Mouse (Mus musculus) midbrain, embryonic 16.5 days (tissue): Measurements from ENCODE around the gene D17Wsu92e. TPM values are rescaled to one million over a fixed set of nuclear protein-coding genes. Genes with fewer than 3 reads are reported as not detected.
A peak's percentile ranks its signal among the peaks of the same experiment; 100 is the strongest.

Experiments
- ATAC-seq: fragments of 200-750 bp; cut with Nextera tagmentation; 2 replicates; pipeline ENCODE4 v1.8.0; 2017; ENCODE audit warnings: moderate TSS enrichment
- H3K27ac ChIP-seq: fragments of 300-500 bp; sonication (generic); 2 replicates; pipeline ENCODE4 v1.5.1; 2014; ENCODE audit warnings: mild to moderate bottlenecking, low read length, mixed read lengths
- H3K27me3 ChIP-seq: fragments of 300-500 bp; sonication (generic); 2 replicates; pipeline ENCODE4 v1.6.1; 2014; ENCODE audit warnings: low read depth, low read length, mixed read lengths; ENCODE audit not compliant: control insufficient read depth, insufficient read depth
- H3K36me3 ChIP-seq: fragments of 300-500 bp; sonication (generic); 2 replicates; pipeline ENCODE4 v1.6.1; 2014; ENCODE audit warnings: mild to moderate bottlenecking, low read length, moderate library complexity, mixed read lengths; ENCODE audit not compliant: control insufficient read depth, insufficient read depth
- H3K4me1 ChIP-seq: fragments of 300-500 bp; sonication (generic); 2 replicates; pipeline ENCODE4 v1.6.1; 2014; ENCODE audit warnings: mild to moderate bottlenecking, low read length, mixed read lengths; ENCODE audit not compliant: control insufficient read depth, insufficient read depth
- H3K4me2 ChIP-seq: fragments of 300-500 bp; sonication (generic); 2 replicates; pipeline ENCODE4 v1.6.1; 2014; ENCODE audit warnings: mild to moderate bottlenecking, low read length, mixed read lengths
- H3K4me3 ChIP-seq: fragments of 300-500 bp; sonication (generic); 2 replicates; pipeline ENCODE4 v1.5.1; 2014; ENCODE audit warnings: low read depth, mild to moderate bottlenecking, low read length, moderate library complexity, mixed read lengths
- H3K9ac ChIP-seq: fragments of 300-500 bp; sonication (generic); 2 replicates; pipeline ENCODE4 v1.6.1; 2014; ENCODE audit warnings: low read depth, low read length, mixed read lengths
- H3K9me3 ChIP-seq: fragments of 300-500 bp; sonication (generic); replicated peaks from 2 replicates; pipeline ENCODE4 v1.6.1; 2014; ENCODE audit warnings: mild to moderate bottlenecking, low read length, mixed read lengths; ENCODE audit not compliant: control insufficient read depth, poor library complexity, severe bottlenecking
- WGBS: fragments of 180-500 bp; shearing (Covaris S2); extraction: QIAGEN DNeasy Blood & Tissue Kit; methylation state at CpG from one replicate; pipeline ENCODE4 v1.1.7; 2014; 5-methylcytosine and 5-hydroxymethylcytosine counted together
- polyA plus RNA-seq: library from polyadenylated mRNA; unstranded; fragments of >200 nt; fragmentation: Nextera tagmentation; extraction: Ambion mirVana; gene quantifications from 2 replicates; pipeline ENCODE4 v1.2.1, GENCODE M21; 2015

The D17Wsu92e gene
- polyA plus RNA-seq, 1 experiment from 2014 or later = 9.4 TPM

DNA sequence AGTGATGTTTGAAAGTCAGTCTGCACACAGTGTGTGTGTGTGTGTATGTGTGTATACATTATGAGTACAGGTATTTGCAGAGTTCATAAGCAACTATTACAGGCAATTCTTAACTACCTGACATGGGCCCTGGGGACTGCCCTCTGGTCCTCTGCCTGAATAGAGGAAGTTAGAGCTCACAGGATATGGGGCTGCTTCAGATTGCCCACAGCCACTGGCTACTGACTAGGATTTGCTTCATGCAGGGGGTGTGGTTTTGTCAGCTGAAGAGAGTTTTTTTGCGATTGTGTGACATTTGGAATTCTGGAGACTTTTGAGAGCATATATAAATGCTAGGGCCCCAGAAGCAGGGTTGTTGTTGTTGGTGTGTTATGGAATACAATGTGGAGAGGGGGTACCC is 4.5 kb upstream of the D17Wsu92e start:
- Histone ChIP-seq H3K4me2 (no peak overlapping the region), H3K27me3 (no peaks in the 10 kb centered on the region), H3K9ac (no peak overlapping the region), H3K4me1 (peaks cover 6% of the 10 kb centered on the region), H3K4me3 (no peak overlapping the region), H3K36me3 (no peaks in the 10 kb centered on the region), H3K27ac (no peak overlapping the region), H3K9me3 (no peaks in the 10 kb centered on the region)
- no peak for ATAC-seq
- 84% methylated on average over 1 of the region's 1 CpGs for WGBS

DNA sequence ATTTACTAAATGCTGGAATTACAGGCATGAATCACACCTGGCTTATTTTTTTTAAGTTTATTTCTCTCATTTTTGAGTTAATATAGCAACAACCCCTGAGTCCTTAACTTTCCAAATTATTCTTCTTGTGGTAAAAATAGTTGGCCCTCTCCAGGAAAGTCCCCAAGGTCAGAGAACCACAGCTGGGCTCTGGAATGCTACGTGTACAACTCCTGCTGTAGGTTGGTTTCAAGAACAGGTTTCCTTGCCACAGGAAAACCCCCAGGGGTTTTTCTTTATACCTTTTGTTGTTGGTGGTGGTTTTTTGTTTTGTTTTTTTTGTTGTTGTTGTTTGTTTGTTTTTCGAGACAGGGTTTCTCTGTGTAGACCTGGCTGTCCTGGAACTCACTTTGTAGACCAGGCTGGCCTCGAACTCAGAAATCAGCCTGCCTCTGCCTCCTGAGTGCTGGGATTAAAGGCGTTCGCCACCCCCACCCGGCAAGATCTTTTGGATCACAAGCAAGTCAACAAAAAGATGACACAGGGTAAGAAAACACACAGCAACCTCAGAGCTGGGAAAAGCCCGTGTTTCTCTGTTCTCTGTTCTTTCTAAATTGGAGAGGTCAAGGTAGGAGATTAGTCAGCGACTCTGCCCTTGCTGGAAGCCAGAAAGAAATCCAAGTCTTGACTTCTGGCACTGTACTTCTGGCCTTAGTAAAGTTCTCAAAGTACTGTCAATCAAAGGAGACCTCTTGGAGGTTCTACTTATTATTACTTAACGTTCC is 2.9 kb upstream of the D17Wsu92e start:
- H3K4me2 ChIP-seq = no peak overlapping the region
- H3K9ac ChIP-seq = no peak overlapping the region
- no peaks in the 10 kb centered on the region for H3K27me3 ChIP-seq
- ATAC-seq = no peak
- H3K9me3 ChIP-seq = no peaks in the 10 kb centered on the region
- no peaks in the 10 kb centered on the region for H3K36me3 ChIP-seq
- H3K27ac ChIP-seq = no peak overlapping the region
- H3K4me3 ChIP-seq = no peak overlapping the region
- WGBS = 78% methylated on average over 9 of the region's 9 CpGs
- H3K4me1 ChIP-seq = peaks cover 22% of the 10 kb centered on the region

GRCm38 (mm10) chr17:27821407-27822338 is 1.2 kb upstream of the D17Wsu92e start:
- peaks cover 27% of the 10 kb centered on the region for H3K4me1 ChIP-seq
- H3K4me3 ChIP-seq = peak overlapping the region; percentile 100
- peak overlapping the region; percentile 64 for H3K4me2 ChIP-seq
- H3K27me3 ChIP-seq = no peaks in the 10 kb centered on the region
- H3K27ac ChIP-seq = peak overlapping the region; percentile 89
- ATAC-seq = no peak
- H3K9ac ChIP-seq = peak overlapping the region; percentile 78
- H3K9me3 ChIP-seq = no peaks in the 10 kb centered on the region
- no peaks in the 10 kb centered on the region for H3K36me3 ChIP-seq
- 67% methylated on average over 9 of the region's 9 CpGs for WGBS

- Histone ChIP-seq H3K9ac (peak overlapping the region; percentile 95), H3K4me3 (peak overlapping the region; percentile 100), H3K36me3 (no peaks in the 10 kb centered on the region), H3K9me3 (no peaks in the 10 kb centered on the region), H3K27ac (peak overlapping the region; percentile 82), H3K4me2 (peak overlapping the region; percentile 96), H3K27me3 (no peaks in the 10 kb centered on the region), H3K4me1 (peaks cover 27% of the 10 kb centered on the region)
- peak; percentile 83 for ATAC-seq
- WGBS = under 1% methylated on average over 35 of the region's 62 CpGs
These were observed 379 bp downstream of the D17Wsu92e start for GRCm38 (mm10) chr17:27819971-27820567.

GRCm38 (mm10) chr17:27819521-27819970 is 902 bp downstream of the D17Wsu92e start:
- peak overlapping the region; percentile 100 for H3K4me3 ChIP-seq
- H3K36me3 ChIP-seq = no peaks in the 10 kb centered on the region
- under 1% methylated on average over 20 of the region's 20 CpGs for WGBS
- no peaks in the 10 kb centered on the region for H3K9me3 ChIP-seq
- H3K4me1 ChIP-seq = peaks cover 27% of the 10 kb centered on the region
- H3K27me3 ChIP-seq = no peaks in the 10 kb centered on the region
- peak overlapping the region; percentile 95 for H3K9ac ChIP-seq
- ATAC-seq = no peak
- H3K4me2 ChIP-seq = peak overlapping the region; percentile 96
- peak overlapping the region; percentile 82 for H3K27ac ChIP-seq

- Histone ChIP-seq H3K9me3 (no peaks in the 10 kb centered on the region), H3K27ac (no peak overlapping the region), H3K4me1 (peaks cover 27% of the 10 kb centered on the region), H3K27me3 (no peaks in the 10 kb centered on the region), H3K4me2 (peak overlapping the region; percentile 96), H3K9ac (peak overlapping the region; percentile 95), H3K36me3 (no peaks in the 10 kb centered on the region), H3K4me3 (peak overlapping the region; percentile 100)
- WGBS = 23% methylated on average over 7 of the region's 7 CpGs
- no peak for ATAC-seq
These were observed 1.4 kb downstream of the D17Wsu92e start for GRCm38 (mm10) chr17:27819011-27819410.

GRCm38 (mm10) chr17:27814606-27815005 is 5.8 kb downstream of the D17Wsu92e start:
- ATAC-seq = no peak

DNA sequence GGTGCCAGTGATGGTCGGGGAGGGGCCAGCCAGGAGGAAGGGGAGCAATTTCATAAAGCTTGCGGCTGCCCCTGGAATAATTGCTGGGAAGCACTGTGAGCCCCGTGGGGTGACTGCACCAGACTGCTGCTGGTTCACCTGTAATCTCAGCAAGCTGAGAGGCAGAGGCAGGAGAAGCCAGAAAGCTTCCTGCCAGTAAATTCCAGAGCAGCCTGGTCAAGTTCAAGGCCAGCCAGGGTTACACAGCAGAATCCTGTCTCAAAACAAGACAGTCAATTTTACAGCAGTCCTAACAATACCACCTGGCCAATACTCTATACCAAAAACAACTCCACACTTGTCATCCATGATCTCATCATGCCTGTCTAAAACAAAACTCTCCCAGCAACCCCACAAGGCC is 8.5 kb downstream of the D17Wsu92e start:
- Histone ChIP-seq H3K36me3 (no peaks in the 10 kb centered on the region), H3K4me2 (no peak overlapping the region), H3K27me3 (no peaks in the 10 kb centered on the region), H3K27ac (no peak overlapping the region), H3K4me1 (no peaks in the 10 kb centered on the region), H3K9ac (no peak overlapping the region), H3K4me3 (no peak overlapping the region), H3K9me3 (no peaks in the 10 kb centered on the region)
- whole genome bisulfite sequencing = 88% methylated on average over 3 of the region's 3 CpGs
- ATAC-seq = no peak

More at GRCm38 (mm10) chr17:27814606-27815005, 5.8 kb downstream of the D17Wsu92e start:
- no peak overlapping the region for H3K9ac ChIP-seq
- no peaks in the 10 kb centered on the region for H3K36me3 ChIP-seq
- no peak overlapping the region for H3K4me3 ChIP-seq
- no peaks in the 10 kb centered on the region for H3K27me3 ChIP-seq
- no peaks in the 10 kb centered on the region for H3K9me3 ChIP-seq
- no peak overlapping the region for H3K27ac ChIP-seq
- H3K4me2 ChIP-seq = no peak overlapping the region
- peaks cover 18% of the 10 kb centered on the region for H3K4me1 ChIP-seq
